Mouse (Mus musculus) thymus, adult 2 months (tissue): ENCODE measurements around the gene Cand1. TPM values are rescaled to one million over a fixed set of nuclear protein-coding genes. Genes with fewer than 3 reads are reported as not detected.

Experiments used
- DNase-seq: peaks from one replicate; pipeline ENCODE4 v3.0.0; 2021
- H3K27ac ChIP-seq: fragments of 200-500 bp; 2 replicates; pipeline ENCODE4 v1.5.1; 2012; ENCODE audit warnings: low read length, control low read depth; ENCODE audit not compliant: control insufficient read depth, insufficient read depth
- H3K27me3 ChIP-seq: fragments of 200-500 bp; 2 replicates; pipeline ENCODE4 v1.6.1; 2012; ENCODE audit warnings: mild to moderate bottlenecking, low read length, moderate library complexity, mixed read lengths; ENCODE audit not compliant: control insufficient read depth, insufficient read depth
- H3K36me3 ChIP-seq: fragments of 200-500 bp; 2 replicates; pipeline ENCODE4 v1.6.1; 2012; ENCODE audit warnings: mild to moderate bottlenecking, low read length, moderate library complexity; ENCODE audit not compliant: control insufficient read depth, insufficient read depth
- H3K4me1 ChIP-seq: fragments of 200-500 bp; replicated peaks from 2 replicates; pipeline ENCODE4 v1.6.1; 2012; ENCODE audit warnings: low read length; ENCODE audit not compliant: control insufficient read depth, insufficient read depth
- H3K4me3 ChIP-seq: fragments of 200-500 bp; 2 replicates; pipeline ENCODE4 v1.5.1; 2012; ENCODE audit warnings: mild to moderate bottlenecking, low read length, control low read depth, moderate library complexity; ENCODE audit not compliant: control insufficient read depth, insufficient read depth
- CTCF ChIP-seq: fragments of 200-500 bp; IDR thresholded peaks from 2 replicates; pipeline ENCODE4 v1.5.1; 2012; ENCODE audit warnings: mild to moderate bottlenecking, control low read depth, low read length, moderate library complexity, borderline replicate concordance; ENCODE audit not compliant: control insufficient read depth, poor library complexity, insufficient read depth; ENCODE audit errors: extremely low read depth
- POLR2A ChIP-seq: fragments of 200-500 bp; IDR thresholded peaks from 2 replicates; pipeline ENCODE4 v1.6.1; 2012; ENCODE audit warnings: mild to moderate bottlenecking, low read length, control low read depth, moderate library complexity; ENCODE audit not compliant: control insufficient read depth, poor library complexity, insufficient read depth; ENCODE audit errors: extremely low read depth
- WGBS: fragments of 180-500 bp; shearing (Covaris S2); methylation state at CpG from one replicate; pipeline ENCODE4 v1.1.7; 2018; 5-methylcytosine and 5-hydroxymethylcytosine counted together
- polyA plus RNA-seq: library from polyadenylated mRNA; depleted of rRNA; stranded (reverse); fragments of >200 nt; gene quantifications from 2 replicates; pipeline ENCODE4 v1.2.3, GENCODE M21; 2012

The Cand1 gene
- polyA plus RNA-seq, 1 experiment = 56.9 TPM

GRCm38 (mm10) chr10:119264761-119265160 lies 24.9 kb upstream of the Cand1 start:
- no peak overlapping the region for H3K27ac ChIP-seq
- H3K4me1 ChIP-seq = no peaks in the 10 kb centered on the region
- H3K27me3 ChIP-seq = no peaks in the 10 kb centered on the region
- 76% methylated on average over 7 of the region's 7 CpGs for WGBS
- TF ChIP-seq POLR2A = no peak
- TF ChIP-seq CTCF = no peak
- no peak for DNase-seq
- no peaks in the 10 kb centered on the region for H3K36me3 ChIP-seq
- no peak overlapping the region for H3K4me3 ChIP-seq

DNA sequence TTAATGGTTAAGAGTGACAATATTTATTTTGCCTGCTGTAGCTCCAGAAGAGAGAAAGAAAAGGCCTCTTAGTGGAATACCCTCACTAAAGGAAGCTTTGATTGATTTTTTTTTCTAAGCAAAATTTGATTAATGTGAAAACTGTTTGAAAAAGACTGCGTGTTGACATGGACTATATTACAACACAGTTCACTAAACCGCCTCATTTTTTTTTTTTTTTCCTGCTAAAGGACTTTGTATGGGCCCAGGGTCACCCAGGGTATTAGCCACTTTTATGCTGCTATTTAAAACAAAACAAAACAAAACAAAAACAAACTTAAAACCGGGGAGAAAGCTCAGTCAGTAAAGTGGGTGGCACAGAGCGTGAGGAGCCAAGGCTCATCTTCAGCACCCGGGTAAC lies 23.0 kb upstream of the Cand1 start:
- Histone ChIP-seq H3K27ac (no peak overlapping the region), H3K4me1 (no peaks in the 10 kb centered on the region), H3K36me3 (no peaks in the 10 kb centered on the region), H3K4me3 (no peak overlapping the region), H3K27me3 (no peaks in the 10 kb centered on the region)
- no peak for TF ChIP-seq POLR2A
- 95% methylated on average over 5 of the region's 5 CpGs for WGBS
- DNase-seq = no peak

GRCm38 (mm10) chr10:119257876-119258275 lies 18.0 kb upstream of the Cand1 start:
- H3K4me1 ChIP-seq = no peaks in the 10 kb centered on the region
- WGBS = 88% methylated on average over 4 of the region's 4 CpGs
- no peak overlapping the region for H3K27ac ChIP-seq
- DNase-seq = no peak
- H3K36me3 ChIP-seq = no peaks in the 10 kb centered on the region
- TF ChIP-seq POLR2A (no peak), CTCF (no peak)
- no peak overlapping the region for H3K4me3 ChIP-seq
- H3K27me3 ChIP-seq = no peaks in the 10 kb centered on the region

GRCm38 (mm10) chr10:119244146-119244545 lies 4.3 kb upstream of the Cand1 start:
- H3K36me3 ChIP-seq = no peaks in the 10 kb centered on the region
- DNase-seq = no peak
- TF ChIP-seq CTCF (no peak), POLR2A (no peak)
- no peak overlapping the region for H3K27ac ChIP-seq
- no peaks in the 10 kb centered on the region for H3K4me1 ChIP-seq
- no peaks in the 10 kb centered on the region for H3K27me3 ChIP-seq
- no peak overlapping the region for H3K4me3 ChIP-seq
- 96% methylated on average over 14 of the region's 14 CpGs for whole genome bisulfite sequencing

- peak; percentile 25 for DNase-seq
- H3K4me3 ChIP-seq = peak overlapping the region; percentile 60
- no peak for TF ChIP-seq CTCF
- TF ChIP-seq POLR2A = no peak
- H3K27ac ChIP-seq = peak overlapping the region; percentile 35
- 11% methylated on average over 9 of the region's 9 CpGs for WGBS
- H3K36me3 ChIP-seq = no peaks in the 10 kb centered on the region
- H3K27me3 ChIP-seq = no peaks in the 10 kb centered on the region
- peaks cover 6% of the 10 kb centered on the region for H3K4me1 ChIP-seq
Observed at GRCm38 (mm10) chr10:119240722-119241089, 851 bp upstream of the Cand1 start.

- TF ChIP-seq POLR2A (no peak), CTCF (0 out of 2 replicates have a peak, but pooled peaks have one; percentile 1)
- no peak for DNase-seq
- H3K4me3 ChIP-seq = peak overlapping the region; percentile 68
- H3K4me1 ChIP-seq = peaks cover 6% of the 10 kb centered on the region
- no peaks in the 10 kb centered on the region for H3K36me3 ChIP-seq
- H3K27ac ChIP-seq = peak overlapping the region; percentile 0; the same call in 1 of the 2 replicates
- 1% methylated on average over 37 of the region's 37 CpGs for WGBS
- no peaks in the 10 kb centered on the region for H3K27me3 ChIP-seq
Observed at GRCm38 (mm10) chr10:119239633-119239968, 254 bp downstream of the Cand1 start.

DNA sequence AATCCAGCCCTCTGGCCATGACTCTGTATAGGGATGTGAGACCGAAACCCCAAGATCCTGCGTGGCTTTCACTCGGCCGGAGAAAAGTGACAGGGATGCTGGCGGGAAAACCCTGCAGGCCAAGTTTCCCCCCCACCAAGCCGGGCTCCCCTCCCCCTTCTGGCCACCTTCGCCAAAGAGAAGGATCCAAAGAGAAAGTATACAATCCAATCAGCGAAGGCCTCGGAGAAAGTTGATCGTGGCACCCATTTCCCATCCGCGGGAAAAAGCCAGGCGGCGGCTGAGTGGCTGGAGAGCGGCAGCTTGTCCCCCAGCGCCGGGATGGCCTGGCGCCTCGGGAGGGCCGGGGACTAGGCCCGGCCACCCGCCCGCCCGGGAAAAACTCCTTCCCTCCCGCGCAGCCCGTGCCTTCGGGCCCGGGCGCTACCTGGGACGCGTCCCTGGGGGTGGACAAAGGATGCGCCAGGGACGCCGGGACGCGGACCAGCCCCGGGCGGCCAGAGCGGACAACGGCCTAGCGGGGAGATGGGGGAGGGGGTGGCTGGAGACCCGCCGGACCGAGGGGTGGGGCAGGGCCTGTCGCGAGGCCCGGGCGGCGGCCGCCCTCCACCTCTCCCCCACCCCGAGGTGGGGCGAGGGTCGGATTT lies 747 bp downstream of the Cand1 start:
- TF ChIP-seq CTCF = no peak
- TF ChIP-seq POLR2A = no peak
- peak overlapping the region; percentile 68 for H3K4me3 ChIP-seq
- H3K27ac ChIP-seq = peak overlapping the region; percentile 0; the same call in 1 of the 2 replicates
- 1% methylated on average over 53 of the region's 54 CpGs for WGBS
- H3K4me1 ChIP-seq = peaks cover 6% of the 10 kb centered on the region
- no peaks in the 10 kb centered on the region for H3K36me3 ChIP-seq
- no peaks in the 10 kb centered on the region for H3K27me3 ChIP-seq
- peak; percentile 30 for DNase-seq
